13 mouse cellular contexts compared by ENCODE assay signal in the genomic region with DNA sequence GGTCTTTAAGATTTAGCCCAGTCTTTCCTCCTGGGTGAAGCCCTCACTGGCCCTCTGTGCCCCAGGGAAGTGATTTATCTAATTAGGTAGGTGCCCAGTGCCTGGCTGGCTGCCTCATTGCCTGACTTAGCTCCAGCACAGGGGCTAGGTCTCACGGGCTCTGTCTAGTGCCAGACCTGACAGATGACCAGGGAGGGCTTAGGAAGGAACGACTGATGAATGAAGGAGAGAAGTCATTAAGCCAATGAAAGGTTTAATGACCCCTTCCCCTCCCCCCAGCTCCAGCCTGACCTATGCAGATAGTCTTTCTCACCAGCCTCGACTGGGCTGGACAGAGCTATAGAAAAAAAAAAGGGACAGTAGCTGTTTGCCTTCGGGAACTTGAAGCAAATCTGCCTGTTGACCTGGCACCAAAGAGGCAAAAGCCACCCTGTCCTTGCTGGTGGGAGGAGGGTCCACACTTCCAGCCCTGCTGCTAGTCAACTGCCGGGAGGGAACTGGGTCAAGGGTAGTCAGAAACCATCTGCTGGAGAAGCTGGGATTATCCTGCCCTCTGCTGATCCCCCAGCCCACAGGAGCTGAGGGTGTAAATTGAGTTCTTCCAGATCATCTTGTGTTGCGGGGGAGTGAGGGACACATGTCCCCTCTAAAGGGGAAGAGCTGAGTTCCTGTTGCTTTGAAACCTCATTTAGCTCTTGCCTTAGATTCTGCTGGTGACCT. TPM values are rescaled to one million over a fixed set of nuclear protein-coding genes. Genes with fewer than 3 reads are reported as not detected.
"Had no signal": no experiment of that assay in that cellular context is flagged by ENCODE, and none has a peak within 500 bp of the region (broad histone marks: within the 10 kb centered on the region; RNA-seq: fewer than 3 reads in every experiment).

No protein-coding gene starts in this region.

- H3K9me3 ChIP-seq: midbrain, embryonic 10.5 days; midbrain, embryonic 12.5 days; neural tube, embryonic 13.5 days; neural tube, embryonic 15.5 days; stomach, embryonic 15.5 days had no signal

- H3K9ac ChIP-seq: lung, embryonic 14.5 days; midbrain, embryonic 12.5 days; neural tube, embryonic 13.5 days; neural tube, embryonic 15.5 days; stomach, embryonic 15.5 days had no signal

- H3K4me3 ChIP-seq: midbrain, embryonic 10.5 days; midbrain, embryonic 12.5 days; myocyte; neural tube, embryonic 13.5 days; neural tube, embryonic 15.5 days; stomach, embryonic 15.5 days had no signal

- H3K36me3 ChIP-seq: midbrain, embryonic 10.5 days; midbrain, embryonic 12.5 days; neural tube, embryonic 13.5 days; neural tube, embryonic 15.5 days; stomach, embryonic 15.5 days had no signal

- H3K27ac ChIP-seq: midbrain, embryonic 10.5 days; midbrain, embryonic 12.5 days; neural tube, embryonic 13.5 days; neural tube, embryonic 15.5 days; stomach, embryonic 15.5 days; stomach, postnatal 0 days had no signal

- ATAC-seq: midbrain, embryonic 16.5 days had no signal

- DNase-seq: thymus, adult 2 months; thymus, postnatal 25 days had no signal

- H3K4me2 ChIP-seq: lung, embryonic 14.5 days; midbrain, embryonic 12.5 days; stomach, embryonic 15.5 days had no signal

RNA-seq across cellular contexts. Expression of gene Inhbb, which starts 2.3 kb away (rescaled TPM):
- total RNA-seq: megakaryocyte, adult 5-6 weeks; megakaryocyte-erythroid progenitor cell, adult 5-6 weeks had no signal
